8 mouse cellular contexts compared by ENCODE assay signal in genomic region chr13:92530721-92531211, GRCm38 (mm10). TPM values are rescaled to one million over a fixed set of nuclear protein-coding genes. Genes with fewer than 3 reads are reported as not detected.
DNase-seq lines count a peak whose midpoint lies in the region; ATAC-seq lines count a peak whose summit lies in the region.

Zfyve16 (minus strand) TSS chr13:92530868.

- H3K9ac ChIP-seq in kidney, embryonic 15.5 days: peak within 1 kb of the TSS; percentile 85

- peak; percentile 96 for ATAC-seq in erythroblast, adult 5-6 weeks (replicated peaks; ENCODE audit: low FRiP score, poor library complexity, severe bottlenecking)
- ATAC-seq in kidney, embryonic 15.5 days (replicated peaks; ENCODE audit: low FRiP score): peak; percentile 99
- peak; percentile 86 for ATAC-seq in monocyte, adult 5-6 weeks (replicated peaks; ENCODE audit: insufficient number of reproducible peaks, low FRiP score, low TSS enrichment, poor library complexity, severe bottlenecking)

- H3K36me3 ChIP-seq in heart, embryonic 10.5 days: 0 out of 2 replicates have a peak, but pooled peaks cover 4% of the 10 kb centered on the region
- no peaks in the 10 kb centered on the region for H3K36me3 ChIP-seq in kidney, embryonic 15.5 days

- peak; percentile 95 to 97 for DNase-seq in B cell, adult 2 months
- peak; percentile 96 for DNase-seq in brain, adult 2 months (ENCODE audit: low read depth, low spot score)
- DNase-seq in heart, embryonic 10.5 days (ENCODE audit: low spot score): peak; percentile 98
- DNase-seq in liver: peak; percentile 96
- peak; percentile 93 to 98 for DNase-seq in spleen, postnatal 4 days (ENCODE audit: low spot score in 2 of 2)

- peaks cover 7% of the 10 kb centered on the region; the same call in 1 of the 2 replicates for H3K4me1 ChIP-seq in heart, embryonic 10.5 days
- H3K4me1 ChIP-seq in kidney, embryonic 15.5 days: peaks cover 7% of the 10 kb centered on the region

- H3K4me2 ChIP-seq in kidney, embryonic 15.5 days: peak within 1 kb of the TSS; percentile 71

- no peaks in the 10 kb centered on the region for H3K27me3 ChIP-seq in heart, embryonic 10.5 days (ENCODE audit: insufficient read depth, poor library complexity, severe bottlenecking)
- no peaks in the 10 kb centered on the region for H3K27me3 ChIP-seq in kidney, embryonic 15.5 days

- peak within 1 kb of the TSS; percentile 76 for H3K4me3 ChIP-seq in heart, embryonic 10.5 days
- H3K4me3 ChIP-seq in kidney, embryonic 15.5 days (replicated peaks): peak within 1 kb of the TSS; percentile 81

- peak within 1 kb of the TSS; percentile 97 for H3K27ac ChIP-seq in heart, embryonic 10.5 days
- H3K27ac ChIP-seq in kidney, embryonic 15.5 days: peak within 1 kb of the TSS; percentile 99

- no peaks in the 10 kb centered on the region for H3K9me3 ChIP-seq in heart, embryonic 10.5 days
- H3K9me3 ChIP-seq in kidney, embryonic 15.5 days (replicated peaks): no peaks in the 10 kb centered on the region

- WGBS in heart, embryonic 10.5 days: under 1% methylated on average over 46 of the region's 46 CpGs
- WGBS in kidney, embryonic 15.5 days: under 1% methylated on average over 46 of the region's 46 CpGs

RNA-seq across cellular contexts. Expression of gene Zfyve16, which starts in this region (rescaled TPM):
- 0.96 and 5.0 TPM in 2 replicates for total RNA-seq in erythroblast, adult 5-6 weeks (2015; ENCODE audit: low replicate concordance)
- total RNA-seq in erythroblast, adult 5-6 weeks (2017; ENCODE audit: low replicate concordance): 3.2 and 4.6 TPM in 2 replicates
- 10.0 and 10.1 TPM in 2 replicates for polyA plus RNA-seq in heart, embryonic 10.5 days (2016; fragmentation: Nextera tagmentation; extraction: Ambion mirVana)
- polyA plus RNA-seq in kidney, embryonic 15.5 days (2015; fragmentation: Nextera tagmentation; extraction: Ambion mirVana): 11.0 and 11.6 TPM in 2 replicates
- total RNA-seq in monocyte, adult 5-6 weeks (2017): 15.9 to 28.8 TPM (median 18.5 TPM) in 3 replicates

Comparison
In these comparisons a context has a peak if more than half of its experiments do, and no peak if none do; other contexts are left out.
1. Peak in every context shown above with its lines: DNase-seq, ATAC-seq, H3K4me3 ChIP-seq and H3K27ac ChIP-seq.